Mouse (Mus musculus): ENCODE results near the gene F5.

DNA sequence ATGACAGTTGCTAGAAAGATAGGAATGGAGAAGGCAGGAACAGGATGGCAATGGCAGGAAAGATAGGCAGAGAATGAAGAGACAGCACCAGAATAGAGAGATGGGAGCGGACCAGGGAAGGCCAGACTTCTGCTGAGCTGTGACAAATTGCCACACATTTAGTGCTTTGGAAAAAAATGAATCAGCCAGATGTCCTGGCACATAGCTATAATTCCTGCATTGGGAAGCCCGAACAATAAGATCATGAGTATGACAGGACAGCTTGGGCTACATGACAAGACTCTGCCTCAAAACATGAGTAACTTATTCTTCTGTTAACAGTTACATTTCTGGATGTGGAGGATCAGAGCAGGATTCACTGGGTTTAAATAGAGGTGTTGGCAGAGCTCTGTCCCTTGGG, 8.1 kb downstream of the F5 start:
- TF ChIP-seq CTCF (conservative IDR thresholded peaks at IDR 0.05; ENCODE audit: low read length): no peak
- TF ChIP-seq NANOG (IDR thresholded peaks at IDR 0.05; ENCODE audit: borderline replicate concordance, low read length): no peak

Measured in E14TG2a.4 (cell line).